Mouse (Mus musculus) midbrain, embryonic 12.5 days (tissue): ENCODE data around the gene Hist1h2ap. TPM values are rescaled to one million over a fixed set of nuclear protein-coding genes. Genes with fewer than 3 reads are reported as not detected.
"Not testable (repeated sequence)": the region's sequence is repeated elsewhere in the genome, so short reads cannot be mapped to it uniquely, and the experiment has no call there.

Experiments used
- ATAC-seq: fragments of 200-750 bp; cut with Nextera tagmentation; 2 replicates; pipeline ENCODE4 v1.8.0; 2017; ENCODE audit warnings: low read depth, moderate TSS enrichment, moderate library complexity; ENCODE audit not compliant: low FRiP score
- H3K27ac ChIP-seq: fragments of 300-500 bp; sonication (generic); replicated peaks from 2 replicates; pipeline ENCODE4 v1.5.1; 2016; ENCODE audit warnings: mild to moderate bottlenecking
- H3K27me3 ChIP-seq: fragments of 300-500 bp; sonication (generic); 2 replicates; pipeline ENCODE4 v1.6.1; 2016; ENCODE audit warnings: mild to moderate bottlenecking
- H3K36me3 ChIP-seq: fragments of 300-500 bp; sonication (generic); 2 replicates; pipeline ENCODE4 v1.6.1; 2016
- H3K4me1 ChIP-seq: fragments of 300-500 bp; sonication (generic); 2 replicates; pipeline ENCODE4 v1.6.1; 2016
- H3K4me2 ChIP-seq: fragments of 300-500 bp; sonication (generic); replicated peaks from 2 replicates; pipeline ENCODE4 v1.6.1; 2016; ENCODE audit warnings: mild to moderate bottlenecking, moderate library complexity
- H3K4me3 ChIP-seq: fragments of 300-500 bp; sonication (generic); 2 replicates; pipeline ENCODE4 v1.5.1; 2016; ENCODE audit warnings: mild to moderate bottlenecking
- H3K9ac ChIP-seq: fragments of 300-500 bp; sonication (generic); replicated peaks from 2 replicates; pipeline ENCODE4 v1.6.1; 2016; ENCODE audit warnings: mild to moderate bottlenecking, moderate library complexity
- H3K9me3 ChIP-seq: fragments of 300-500 bp; sonication (generic); 2 replicates; pipeline ENCODE4 v1.6.1; 2016; ENCODE audit warnings: mild to moderate bottlenecking
- WGBS: fragments of 180-500 bp; shearing (Covaris S2); methylation state at CpG from one replicate; pipeline ENCODE4 v1.1.7; 2016; 5-methylcytosine and 5-hydroxymethylcytosine counted together
- polyA plus RNA-seq: library from polyadenylated mRNA; unstranded; fragments of >200 nt; fragmentation: Nextera tagmentation; extraction: Ambion mirVana; gene quantifications from 2 replicates; pipeline ENCODE4 v1.2.1, GENCODE M21; 2016

Hist1h2ap gene
- polyA plus RNA-seq, 1 experiment from 2014 or later = 5,103 TPM

DNA sequence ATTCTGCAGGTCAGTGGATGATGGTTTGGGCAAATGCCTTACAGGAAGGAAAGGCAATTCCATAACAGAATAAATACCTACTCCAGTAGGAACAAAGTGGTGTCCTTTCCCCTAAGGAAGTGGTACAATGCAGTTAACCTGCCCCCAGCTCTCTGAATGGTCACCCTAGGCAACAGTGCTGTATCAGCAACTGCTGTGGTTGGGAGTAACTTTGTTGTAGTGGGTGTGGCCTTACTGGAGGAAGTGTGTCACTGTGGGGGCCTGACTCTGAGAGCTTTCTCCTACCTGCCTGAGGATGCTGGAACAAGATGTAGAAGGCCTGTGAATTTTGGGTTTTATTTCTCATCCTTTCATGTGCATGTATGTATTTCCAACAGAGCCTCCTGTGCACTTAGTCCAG, 13.0 kb upstream of the Hist1h2ap start:
- H3K4me3 ChIP-seq, H3K9me3 ChIP-seq, H3K4me1 ChIP-seq, H3K27me3 ChIP-seq, H3K36me3 ChIP-seq, H3K4me2 ChIP-seq, H3K27ac ChIP-seq, ATAC-seq, H3K9ac ChIP-seq: not testable (repeated sequence)

DNA sequence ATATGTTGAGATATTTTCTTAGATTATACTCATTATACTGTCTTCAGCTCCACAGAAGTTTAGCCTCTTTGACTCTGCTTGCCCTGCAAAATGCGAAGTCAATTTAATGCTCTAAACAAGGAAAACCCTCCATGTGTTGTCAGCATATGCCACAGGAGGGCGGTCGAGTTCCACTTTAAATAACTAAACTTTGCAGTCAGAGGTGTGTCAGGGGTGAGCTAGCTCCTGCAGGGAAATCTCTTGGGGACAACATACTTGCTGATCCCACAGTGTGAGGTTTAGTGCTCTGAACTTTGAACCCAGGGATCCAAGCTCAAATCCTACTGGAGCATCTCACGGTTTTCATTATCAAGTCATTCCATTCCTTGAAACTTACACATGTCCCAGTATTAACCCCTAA, 7.2 kb upstream of the Hist1h2ap start:
- not testable (repeated sequence) for H3K27ac ChIP-seq, H3K4me2 ChIP-seq, H3K36me3 ChIP-seq, H3K4me3 ChIP-seq, H3K9ac ChIP-seq, H3K27me3 ChIP-seq, H3K9me3 ChIP-seq, H3K4me1 ChIP-seq
- peak; percentile 65; the same call in 1 of the 2 replicates for ATAC-seq
- no CpG with 5 or more reads among the region's 4 CpGs for WGBS

DNA sequence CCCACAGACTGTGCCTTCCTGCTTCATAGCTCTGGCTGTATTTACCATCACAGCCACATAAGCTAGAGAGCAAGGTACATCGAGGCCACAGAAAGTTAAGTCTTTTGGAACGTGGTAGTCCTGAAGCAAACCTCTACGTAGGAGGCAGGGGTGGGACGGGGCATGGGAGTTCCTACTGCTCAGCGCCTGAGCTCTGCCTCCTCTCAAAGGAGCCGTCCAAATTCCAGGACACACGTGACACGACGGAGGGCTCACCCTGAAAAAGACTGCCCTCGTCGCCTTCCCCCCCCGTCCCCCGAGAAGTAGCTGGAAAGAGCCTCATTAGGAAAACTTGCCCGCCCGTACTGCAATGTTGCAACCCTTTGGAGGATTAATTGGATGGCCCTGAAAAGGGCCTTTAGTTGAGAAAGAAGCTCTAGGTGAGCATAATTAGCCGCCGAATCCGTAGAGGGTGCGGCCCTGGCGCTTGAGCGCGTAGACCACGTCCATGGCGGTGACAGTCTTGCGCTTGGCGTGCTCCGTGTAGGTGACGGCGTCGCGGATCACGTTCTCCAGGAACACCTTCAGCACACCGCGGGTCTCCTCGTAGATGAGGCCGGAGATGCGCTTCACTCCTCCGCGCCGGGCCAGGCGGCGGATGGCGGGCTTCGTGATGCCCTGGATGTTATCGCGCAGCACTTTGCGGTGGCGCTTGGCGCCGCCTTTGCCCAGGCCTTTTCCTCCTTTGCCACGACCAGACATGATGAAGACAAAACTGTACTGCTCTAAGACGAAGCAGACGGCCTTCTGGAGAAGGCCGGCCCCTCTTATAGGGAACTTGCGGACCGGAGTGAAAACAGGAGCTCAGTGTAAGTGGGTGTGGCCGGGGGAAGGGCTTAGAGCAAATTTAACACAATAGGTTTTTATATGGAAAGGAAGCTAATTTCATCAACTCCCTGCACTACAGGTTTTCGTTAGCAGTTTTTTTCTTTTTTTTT, 1.6 kb downstream of the Hist1h2ap start, which contains the start of gene Hist1h4n:
Gene Hist1h4n, minus strand, starts transcription at position 779 of the 977 bp plus-strand sequence.
- peak; percentile 84 for ATAC-seq
- H3K9ac ChIP-seq, H3K4me1 ChIP-seq, H3K36me3 ChIP-seq, H3K27me3 ChIP-seq, H3K9me3 ChIP-seq, H3K27ac ChIP-seq: not testable (repeated sequence)
- WGBS = under 1% methylated on average over 28 of the region's 58 CpGs
- H3K4me3 ChIP-seq = peak within 1 kb of the TSS; percentile 21; the same call in 1 of the 2 replicates
- peak within 1 kb of the TSS; percentile 42 for H3K4me2 ChIP-seq

DNA sequence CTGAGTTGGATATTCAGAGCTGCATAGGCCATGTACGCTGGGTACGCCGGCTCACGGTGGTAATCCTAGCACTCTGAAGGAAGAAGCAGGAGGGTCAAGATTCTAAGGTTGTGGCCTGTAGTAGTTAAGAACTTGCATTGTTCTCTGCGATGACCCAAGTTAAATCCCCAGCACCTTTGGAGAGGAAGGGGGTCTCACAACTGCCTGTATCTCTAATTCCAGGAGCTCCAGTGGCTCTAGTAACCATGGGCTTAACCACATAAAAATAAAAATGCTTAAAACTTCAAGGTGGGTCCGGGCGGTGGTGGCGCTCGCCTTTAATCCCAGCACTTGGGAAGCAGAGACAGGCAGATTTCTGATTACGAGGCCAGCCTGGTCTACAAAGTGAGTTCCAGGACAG, 3.0 kb downstream of the Hist1h2ap start:
- 83% methylated on average over 10 of the region's 10 CpGs for WGBS
- no peak for ATAC-seq
- Histone ChIP-seq H3K27me3 (no peaks in the 10 kb centered on the region), H3K9ac (no peak overlapping the region), H3K4me3 (no peak overlapping the region), H3K27ac (peak overlapping the region; percentile 42), H3K36me3 (no peaks in the 10 kb centered on the region), H3K9me3 (no peaks in the 10 kb centered on the region), H3K4me1 (no peaks in the 10 kb centered on the region), H3K4me2 (no peak overlapping the region)

DNA sequence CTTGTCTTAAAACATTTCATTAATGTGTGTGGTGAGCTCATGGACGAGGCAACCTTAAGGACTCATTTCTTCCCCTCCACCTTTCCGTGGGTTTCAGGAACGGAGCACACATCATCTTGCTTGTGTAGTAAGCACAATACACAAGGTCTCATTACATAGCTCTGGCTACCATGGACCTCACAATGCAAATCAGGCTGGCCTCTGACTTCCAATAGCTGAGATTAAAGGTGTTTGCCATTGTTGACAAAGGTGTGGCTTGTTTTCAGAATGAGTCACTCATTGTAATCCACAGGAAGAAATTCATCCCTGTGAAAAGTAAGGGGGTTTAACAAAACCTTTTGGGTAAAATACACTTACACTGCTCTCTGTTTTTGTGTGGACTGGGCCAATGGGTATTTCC, 4.8 kb downstream of the Hist1h2ap start:
- Histone ChIP-seq H3K4me1 (no peaks in the 10 kb centered on the region), H3K9me3 (no peaks in the 10 kb centered on the region), H3K27ac (no peak overlapping the region), H3K36me3 (no peaks in the 10 kb centered on the region), H3K4me2 (no peak overlapping the region), H3K27me3 (no peaks in the 10 kb centered on the region), H3K9ac (no peak overlapping the region), H3K4me3 (no peak overlapping the region)
- ATAC-seq = no peak
- WGBS = 89% methylated on average over 3 of the region's 3 CpGs

DNA sequence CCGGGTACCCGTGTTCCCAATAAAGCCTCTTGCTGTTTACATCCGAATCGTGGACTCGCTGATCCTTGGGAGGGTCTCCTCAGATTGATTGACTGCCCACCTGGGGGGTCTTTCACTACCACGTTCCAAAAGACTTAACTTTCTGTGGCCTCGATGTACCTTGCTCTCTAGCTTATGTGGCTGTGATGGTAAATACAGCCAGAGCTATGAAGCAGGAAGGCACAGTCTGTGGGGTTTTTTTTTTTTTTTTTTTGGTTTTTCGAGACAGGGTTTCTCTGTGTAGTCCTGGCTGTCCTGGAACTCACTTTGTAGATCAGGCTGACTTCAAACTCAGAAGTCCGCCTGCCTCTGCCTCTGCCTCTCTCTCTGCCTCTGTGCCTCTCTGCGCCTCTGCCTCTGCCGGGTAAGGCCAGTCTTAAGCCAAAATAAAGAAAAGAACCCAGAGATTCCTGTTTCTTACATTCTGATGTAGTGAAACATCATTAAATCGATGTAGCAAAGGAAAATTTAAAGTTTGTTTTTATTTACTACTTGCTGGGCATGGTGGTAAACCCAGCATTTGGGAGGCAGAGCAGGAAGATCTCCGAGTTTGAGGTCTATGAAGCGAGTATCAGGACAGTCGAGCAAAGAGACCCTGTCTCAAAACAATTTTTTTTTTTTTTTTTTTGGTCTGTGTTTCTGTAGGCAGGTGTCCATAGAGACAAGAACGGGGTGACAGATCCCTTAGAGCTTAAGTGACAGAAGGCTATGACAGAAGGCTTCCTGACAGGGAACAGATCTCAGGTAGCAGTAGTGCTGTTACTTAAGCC, 13.0 kb downstream of the Hist1h2ap start:
- not testable (repeated sequence) for H3K9me3 ChIP-seq, H3K27ac ChIP-seq, H3K27me3 ChIP-seq, H3K4me3 ChIP-seq, H3K36me3 ChIP-seq, H3K4me2 ChIP-seq, ATAC-seq, H3K9ac ChIP-seq, H3K4me1 ChIP-seq
- WGBS = 63% methylated on average over 7 of the region's 16 CpGs

DNA sequence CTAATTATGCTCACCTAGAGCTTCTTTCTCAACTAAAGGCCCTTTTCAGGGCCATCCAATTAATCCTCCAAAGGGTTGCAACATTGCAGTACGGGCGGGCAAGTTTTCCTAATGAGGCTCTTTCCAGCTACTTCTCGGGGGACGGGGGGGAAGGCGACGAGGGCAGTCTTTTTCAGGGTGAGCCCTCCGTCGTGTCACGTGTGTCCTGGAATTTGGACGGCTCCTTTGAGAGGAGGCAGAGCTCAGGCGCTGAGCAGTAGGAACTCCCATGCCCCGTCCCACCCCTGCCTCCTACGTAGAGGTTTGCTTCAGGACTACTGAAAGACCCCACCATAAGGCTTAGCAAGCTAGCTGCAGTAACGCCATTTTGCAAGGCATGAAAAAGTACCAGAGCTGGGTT, 21.2 kb downstream of the Hist1h2ap start:
- not testable (repeated sequence) for H3K4me1 ChIP-seq, H3K9me3 ChIP-seq, H3K9ac ChIP-seq, H3K27ac ChIP-seq, H3K27me3 ChIP-seq, H3K36me3 ChIP-seq
- WGBS = 0% methylated on average over 14 of the region's 14 CpGs
- Histone ChIP-seq H3K4me3 (peak overlapping the region; percentile 21; the same call in 1 of the 2 replicates), H3K4me2 (peak overlapping the region; percentile 42)
- ATAC-seq = peak; percentile 51

DNA sequence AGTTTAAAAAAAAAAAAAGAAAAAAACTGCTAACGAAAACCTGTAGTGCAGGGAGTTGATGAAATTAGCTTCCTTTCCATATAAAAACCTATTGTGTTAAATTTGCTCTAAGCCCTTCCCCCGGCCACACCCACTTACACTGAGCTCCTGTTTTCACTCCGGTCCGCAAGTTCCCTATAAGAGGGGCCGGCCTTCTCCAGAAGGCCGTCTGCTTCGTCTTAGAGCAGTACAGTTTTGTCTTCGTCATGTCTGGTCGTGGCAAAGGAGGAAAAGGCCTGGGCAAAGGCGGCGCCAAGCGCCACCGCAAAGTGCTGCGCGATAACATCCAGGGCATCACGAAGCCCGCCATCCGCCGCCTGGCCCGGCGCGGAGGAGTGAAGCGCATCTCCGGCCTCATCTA, 21.8 kb downstream of the Hist1h2ap start, which contains the start of gene Hist1h4m:
Gene Hist1h4m, plus strand, starts transcription at position 208 of the 400 bp plus-strand sequence.
- H3K9me3 ChIP-seq, H3K9ac ChIP-seq, H3K4me1 ChIP-seq, H3K27me3 ChIP-seq, H3K27ac ChIP-seq, H3K36me3 ChIP-seq: not testable (repeated sequence)
- ATAC-seq = peak; percentile 44
- peak within 1 kb of the TSS; percentile 42 for H3K4me2 ChIP-seq
- WGBS = no CpG with 5 or more reads among the region's 24 CpGs
- peak within 1 kb of the TSS; percentile 21; the same call in 1 of the 2 replicates for H3K4me3 ChIP-seq

DNA sequence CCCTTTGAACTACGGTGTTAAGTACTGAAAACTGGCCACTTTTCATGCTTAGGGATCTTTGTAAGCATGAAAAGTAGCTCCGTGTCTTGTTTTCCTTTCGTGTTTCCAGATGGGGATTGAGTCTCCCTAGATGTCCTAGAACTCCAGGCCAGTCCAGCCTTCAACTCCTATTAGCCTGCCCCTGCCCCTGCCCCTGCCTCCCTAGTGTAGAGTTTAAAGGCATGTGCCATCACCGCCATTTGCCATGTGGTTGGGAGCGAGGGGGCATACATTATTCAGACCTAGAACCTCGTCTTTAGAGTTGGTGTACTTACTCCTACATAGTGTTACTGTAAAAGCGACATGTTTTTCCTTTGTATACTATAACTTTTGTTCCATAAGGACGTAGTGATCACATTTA, 22.2 kb downstream of the Hist1h2ap start:
- not testable (repeated sequence) for H3K36me3 ChIP-seq, H3K4me3 ChIP-seq, H3K9me3 ChIP-seq, H3K4me1 ChIP-seq, H3K4me2 ChIP-seq, H3K9ac ChIP-seq, H3K27ac ChIP-seq, H3K27me3 ChIP-seq
- no CpG with 5 or more reads among the region's 8 CpGs for WGBS
- ATAC-seq = peak; percentile 47; the same call in 1 of the 2 replicates

DNA sequence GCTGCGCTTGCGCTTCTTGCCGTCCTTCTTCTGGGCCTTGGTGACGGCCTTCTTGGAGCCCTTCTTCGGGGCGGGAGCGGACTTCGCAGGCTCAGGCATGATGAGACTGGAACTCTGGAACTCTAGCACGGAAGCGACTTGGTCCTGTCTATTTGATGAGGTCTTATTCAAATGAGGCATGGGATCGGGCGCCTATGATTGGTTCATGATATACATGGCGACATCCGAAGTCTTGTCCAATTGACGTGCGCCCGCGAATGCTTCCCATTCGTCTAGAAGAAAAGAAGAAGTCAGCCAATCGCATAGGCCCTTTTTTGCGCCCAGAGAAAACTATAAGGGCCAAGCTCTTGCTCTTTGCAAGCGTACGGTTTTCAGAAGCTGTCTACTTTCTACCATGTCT, 23.2 kb downstream of the Hist1h2ap start, which contains the start of the genes Hist1h2bq and Hist1h2ao:
Gene Hist1h2bq, minus strand, starts transcription at position 125 of the 400 bp plus-strand sequence.
Gene Hist1h2ao, plus strand, starts transcription at position 393 of the 400 bp plus-strand sequence.
- ATAC-seq = peak; percentile 97
- H3K27ac ChIP-seq = not testable (repeated sequence)

DNA sequence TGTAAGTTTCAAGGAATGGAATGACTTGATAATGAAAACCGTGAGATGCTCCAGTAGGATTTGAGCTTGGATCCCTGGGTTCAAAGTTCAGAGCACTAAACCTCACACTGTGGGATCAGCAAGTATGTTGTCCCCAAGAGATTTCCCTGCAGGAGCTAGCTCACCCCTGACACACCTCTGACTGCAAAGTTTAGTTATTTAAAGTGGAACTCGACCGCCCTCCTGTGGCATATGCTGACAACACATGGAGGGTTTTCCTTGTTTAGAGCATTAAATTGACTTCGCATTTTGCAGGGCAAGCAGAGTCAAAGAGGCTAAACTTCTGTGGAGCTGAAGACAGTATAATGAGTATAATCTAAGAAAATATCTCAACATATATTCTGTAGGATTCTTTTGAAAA, 30.2 kb downstream of the Hist1h2ap start:
- ATAC-seq = peak; percentile 69; the same call in 1 of the 2 replicates
- not testable (repeated sequence) for H3K27me3 ChIP-seq
- WGBS = no CpG with 5 or more reads among the region's 4 CpGs

More for the DNA sequence above, 23.2 kb downstream of the Hist1h2ap start, which contains the start of the genes Hist1h2bq and Hist1h2ao:
- H3K4me3 ChIP-seq, H3K9me3 ChIP-seq, H3K36me3 ChIP-seq, H3K4me2 ChIP-seq, H3K27me3 ChIP-seq, H3K9ac ChIP-seq, H3K4me1 ChIP-seq: not testable (repeated sequence)
- WGBS = no CpG with 5 or more reads among the region's 23 CpGs

DNA sequence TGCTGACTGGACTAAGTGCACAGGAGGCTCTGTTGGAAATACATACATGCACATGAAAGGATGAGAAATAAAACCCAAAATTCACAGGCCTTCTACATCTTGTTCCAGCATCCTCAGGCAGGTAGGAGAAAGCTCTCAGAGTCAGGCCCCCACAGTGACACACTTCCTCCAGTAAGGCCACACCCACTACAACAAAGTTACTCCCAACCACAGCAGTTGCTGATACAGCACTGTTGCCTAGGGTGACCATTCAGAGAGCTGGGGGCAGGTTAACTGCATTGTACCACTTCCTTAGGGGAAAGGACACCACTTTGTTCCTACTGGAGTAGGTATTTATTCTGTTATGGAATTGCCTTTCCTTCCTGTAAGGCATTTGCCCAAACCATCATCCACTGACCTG, 36.1 kb downstream of the Hist1h2ap start:
- H3K27me3 ChIP-seq, H3K4me1 ChIP-seq, H3K9ac ChIP-seq, H3K4me2 ChIP-seq, ATAC-seq, H3K4me3 ChIP-seq, H3K9me3 ChIP-seq, H3K36me3 ChIP-seq, H3K27ac ChIP-seq: not testable (repeated sequence)

More for the DNA sequence above, 30.2 kb downstream of the Hist1h2ap start:
- not testable (repeated sequence) for H3K9me3 ChIP-seq, H3K4me1 ChIP-seq, H3K27ac ChIP-seq, H3K36me3 ChIP-seq, H3K4me3 ChIP-seq, H3K4me2 ChIP-seq, H3K9ac ChIP-seq
